Mouse (Mus musculus): ENCODE results near the gene Utp14b.

The Utp14b gene

GRCm38 (mm10) chr1:78684128-78684527 is 26.3 kb downstream of the Utp14b start:
- in situ Hi-C loops (cut with MboI, MseI) = loop anchor here (10.0 kb wide), 1 partner anchor 159 kb away; no protein-coding TSS in a partner anchor

DNA sequence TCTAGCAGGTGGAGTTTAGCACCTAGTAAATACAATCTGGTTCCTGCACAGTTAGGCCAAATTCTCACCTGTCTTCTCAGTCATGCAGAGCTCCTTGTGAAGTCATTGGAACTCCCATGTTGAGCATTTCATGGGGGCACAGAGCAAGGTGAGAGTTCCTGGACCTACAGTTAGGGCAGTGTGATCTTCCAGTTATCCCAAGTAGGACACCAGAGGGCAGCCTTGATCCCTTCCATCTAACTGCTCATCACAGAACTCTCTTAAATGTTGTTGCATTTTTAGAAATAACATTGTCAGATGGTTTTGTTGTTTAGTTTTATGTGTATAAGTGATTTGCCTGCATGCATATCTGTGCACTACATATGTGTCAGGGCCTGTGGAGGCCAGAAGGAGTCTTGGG is 29.0 kb downstream of the Utp14b start:
- in situ Hi-C loops (cut with MboI, MseI) = loop anchor here (10.0 kb wide), 1 partner anchor 162 kb away; no protein-coding TSS in a partner anchor

DNA sequence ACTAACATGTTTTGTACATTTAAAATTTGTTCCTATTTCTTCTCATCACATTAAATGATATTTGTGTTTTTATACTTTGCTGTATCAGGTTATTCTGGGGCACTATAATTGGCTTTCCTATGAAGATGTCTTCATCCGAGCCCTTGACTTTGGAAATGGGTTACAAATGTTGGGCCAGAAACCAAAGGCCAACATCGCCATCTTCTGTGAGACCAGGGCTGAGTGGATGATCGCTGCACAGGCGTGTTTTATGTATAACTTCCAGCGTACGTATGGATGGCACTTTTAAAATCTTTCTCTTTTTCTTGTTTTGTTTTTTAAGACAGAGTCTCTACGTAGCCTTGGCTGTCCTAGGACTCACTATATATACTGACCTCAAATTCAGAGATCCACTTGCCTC is 30.3 kb downstream of the Utp14b start:
- in situ Hi-C loops (cut with MboI, MseI) = loop anchor here (10.0 kb wide), 1 partner anchor 163 kb away; no protein-coding TSS in a partner anchor

GRCm38 (mm10) chr1:78694503-78695258 is 36.8 kb downstream of the Utp14b start:
- in situ Hi-C loops (cut with MboI, MseI) = no loop called here

- in situ Hi-C loops (cut with MboI, MseI) = no loop called here
Observed at GRCm38 (mm10) chr1:78696305-78696704, 38.5 kb downstream of the Utp14b start.

- in situ Hi-C loops (cut with MboI, MseI) = no loop called here
Observed at GRCm38 (mm10) chr1:78696903-78697302, 39.1 kb downstream of the Utp14b start.

- in situ Hi-C loops (cut with MboI, MseI) = no loop called here
Observed at GRCm38 (mm10) chr1:78698138-78698537, 40.3 kb downstream of the Utp14b start.

GRCm38 (mm10) chr1:78701740-78702139 is 43.9 kb downstream of the Utp14b start:
- in situ Hi-C loops (cut with MboI, MseI) = loop anchor here (25.0 kb wide), 1 partner anchor 1386 kb away; no protein-coding TSS in a partner anchor

- in situ Hi-C loops (cut with MboI, MseI) = loop anchor here (25.0 kb wide), 1 partner anchor 1385 kb away; no protein-coding TSS in a partner anchor
Observed at GRCm38 (mm10) chr1:78702282-78702963, 44.6 kb downstream of the Utp14b start.

- in situ Hi-C loops (cut with MboI, MseI) = loop anchor here (25.0 kb wide), 1 partner anchor 1384 kb away; no protein-coding TSS in a partner anchor
Observed at GRCm38 (mm10) chr1:78702964-78703285, 45.1 kb downstream of the Utp14b start.

GRCm38 (mm10) chr1:78706338-78706737 is 48.5 kb downstream of the Utp14b start:
- in situ Hi-C loops (cut with MboI, MseI) = loop anchor here (25.0 kb wide), 1 partner anchor 1381 kb away; no protein-coding TSS in a partner anchor

GRCm38 (mm10) chr1:78707280-78707679 is 49.4 kb downstream of the Utp14b start:
- in situ Hi-C loops (cut with MboI, MseI) = loop anchor here (25.0 kb wide), 1 partner anchor 1380 kb away; no protein-coding TSS in a partner anchor

DNA sequence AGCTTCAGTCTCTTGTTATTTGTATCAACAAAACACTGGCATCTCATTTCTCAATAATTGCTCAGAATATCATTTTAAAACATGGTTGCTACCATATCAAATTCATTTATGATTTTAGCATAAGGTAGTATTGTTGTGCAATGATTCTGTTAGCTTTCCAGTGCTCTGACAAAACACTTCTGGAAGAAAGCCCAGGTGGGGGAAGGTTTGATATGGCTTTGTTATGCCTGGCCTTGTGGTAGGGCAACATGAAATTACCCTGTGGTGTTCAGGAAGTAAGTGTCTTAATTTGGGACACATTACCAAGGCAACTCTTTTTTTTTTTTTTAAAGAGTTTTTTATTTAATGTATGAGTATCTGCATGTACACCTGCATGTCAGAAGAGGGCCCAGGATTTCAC is 52.2 kb downstream of the Utp14b start:
- in situ Hi-C loops (cut with MboI, MseI) = loop anchor here (25.0 kb wide), 1 partner anchor 1377 kb away; no protein-coding TSS in a partner anchor

DNA sequence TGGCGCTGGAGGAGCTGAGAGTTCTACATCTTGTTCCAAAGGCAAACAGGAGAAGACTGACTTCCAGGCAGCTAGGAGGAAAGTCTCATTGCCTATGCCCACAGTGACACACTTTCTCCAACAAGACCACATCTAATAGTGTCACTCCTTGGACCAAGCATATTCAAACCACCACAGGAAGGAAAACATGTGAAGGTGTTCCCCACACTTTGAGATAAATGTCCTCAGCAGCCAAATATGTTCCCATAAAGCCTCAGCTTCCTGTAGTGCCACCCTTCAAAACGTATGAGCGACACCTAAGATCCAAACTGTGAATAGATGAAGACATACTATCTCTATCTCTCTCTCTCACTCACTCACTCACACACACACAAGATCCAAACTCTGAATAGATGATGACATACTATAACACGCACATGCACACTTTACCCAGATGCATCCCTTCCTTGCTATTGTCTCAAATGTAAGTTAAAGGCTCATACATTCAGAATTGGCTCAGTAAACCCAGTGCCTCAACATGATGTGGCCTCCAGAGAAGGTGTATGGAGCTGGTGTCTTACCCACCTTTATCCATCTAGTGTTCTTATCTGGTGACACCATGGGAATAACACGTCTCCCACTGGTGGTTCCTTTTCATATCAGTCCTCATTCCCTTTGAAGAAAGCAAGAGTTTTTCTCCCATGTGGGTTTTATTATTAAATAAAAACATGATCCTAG is 52.9 kb downstream of the Utp14b start:
- in situ Hi-C loops (cut with MboI, MseI) = loop anchor here (25.0 kb wide), 1 partner anchor 1377 kb away; no protein-coding TSS in a partner anchor
